In genomic region chr2:29624739-29625138, GRCm38 (mm10) we compare ENCODE assay signal across 9 mouse cellular contexts. TPM values are rescaled to one million over a fixed set of nuclear protein-coding genes. Genes with fewer than 3 reads are reported as not detected.
DNase-seq lines count a peak whose midpoint lies in the region; ATAC-seq and TF ChIP-seq lines count a peak whose summit lies in the region.
"Had no signal": no experiment of that assay in that cellular context is flagged by ENCODE, and none has a peak within 500 bp of the region (broad histone marks: within the 10 kb centered on the region; RNA-seq: fewer than 3 reads in every experiment).

No protein-coding gene starts in this region.

- TF ChIP-seq RAD21 in CH12.LX (IDR thresholded peaks at IDR 0.05; ENCODE audit: low read depth, low read length): no peak

- no peaks in the 10 kb centered on the region for H3K27me3 ChIP-seq in CH12.LX (replicated peaks)
- H3K27me3 ChIP-seq in heart, embryonic 11.5 days (ENCODE audit: control insufficient read depth, insufficient read depth, low read length): no peaks in the 10 kb centered on the region
- no peaks in the 10 kb centered on the region for H3K27me3 ChIP-seq in midbrain, embryonic 10.5 days (ENCODE audit: low read depth, poor library complexity, severe bottlenecking)

- H3K4me1 ChIP-seq in CH12.LX (ENCODE audit: control insufficient read depth in 1 of 2, insufficient read depth in 2 of 2): peaks cover 52 to 71% of the 10 kb centered on the region in 2 experiments
- H3K4me1 ChIP-seq in heart, embryonic 11.5 days (ENCODE audit: control insufficient read depth, insufficient read depth, low read length): peaks cover 67% of the 10 kb centered on the region
- H3K4me1 ChIP-seq in midbrain, embryonic 10.5 days: peaks cover 49% of the 10 kb centered on the region

- peak; percentile 92 for DNase-seq in CH12.LX (ENCODE audit: extremely low read depth)
- DNase-seq in adrenal gland, postnatal 10 days: peak; percentile 55
- peak; percentile 59 to 68 for DNase-seq in lung, postnatal 4 days
- DNase-seq in thymus, postnatal 0 days (ENCODE audit: low spot score): peak; percentile 42
- DNase-seq in ovary, postnatal 10 days (ENCODE audit: low spot score): no peak
- DNase-seq in midbrain, embryonic 10.5 days (ENCODE audit: low spot score): no peak
- no peak for DNase-seq in frontal cortex, postnatal 14 days (ENCODE audit: low spot score in 2 of 2)
- DNase-seq: lung, embryonic 14.5 days had no signal

- peak overlapping the region in 1 of 3 experiments; percentile 18 for H3K4me3 ChIP-seq in CH12.LX (replicated peaks in 1 of 3; ENCODE audit: low read depth in 2 of 3, low read length in 2 of 3, poor library complexity in 1 of 3)
- H3K4me3 ChIP-seq in heart, embryonic 11.5 days (ENCODE audit: low read depth, low read length): no peak overlapping the region
- no peak overlapping the region for H3K4me3 ChIP-seq in midbrain, embryonic 10.5 days

- peak overlapping the region; percentile 94; the same call in 1 of the 2 replicates for H3K4me2 ChIP-seq in CH12.LX (ENCODE audit: insufficient read depth, low read depth, poor library complexity, severe bottlenecking)
- no peak overlapping the region for H3K4me2 ChIP-seq in heart, embryonic 11.5 days
- H3K4me2 ChIP-seq: lung, embryonic 14.5 days had no signal

- peaks cover 12 to 50% of the 10 kb centered on the region in 2 experiments for H3K36me3 ChIP-seq in CH12.LX (replicated peaks in 1 of 2; ENCODE audit: control insufficient read depth in 1 of 2, insufficient read depth in 1 of 2, low read length in 1 of 2)
- H3K36me3 ChIP-seq in heart, embryonic 11.5 days (ENCODE audit: control insufficient read depth, insufficient read depth, low read length): no peaks in the 10 kb centered on the region
- peaks cover 28% of the 10 kb centered on the region for H3K36me3 ChIP-seq in midbrain, embryonic 10.5 days

- H3K9ac ChIP-seq in CH12.LX (ENCODE audit: insufficient read depth, low read depth): peak overlapping the region; percentile 45
- H3K9ac ChIP-seq in heart, embryonic 11.5 days (ENCODE audit: low read depth, low read length): no peak overlapping the region; the same call in 1 of the 2 replicates
- H3K9ac ChIP-seq: lung, embryonic 14.5 days had no signal

- TF ChIP-seq POLR2A in CH12.LX (IDR thresholded peaks at IDR 0.05; ENCODE audit: low read depth, low read length): no peak; the same call in 1 of the 2 replicates

- dilution Hi-C loops in CH12.LX (cut with MboI; ENCODE audit: extremely low pct_ligation_motif_present, extremely low pct_unique_long_range_greater_than_20kb, low sequenced_read_pairs): no loop called here

- H3K27ac ChIP-seq in CH12.LX (ENCODE audit: insufficient read depth, low read depth): peak overlapping the region; percentile 99
- peak overlapping the region; percentile 63 for H3K27ac ChIP-seq in heart, embryonic 11.5 days (ENCODE audit: low read depth, low read length)
- H3K27ac ChIP-seq in midbrain, embryonic 10.5 days (replicated peaks): no peak overlapping the region

- H3K9me3 ChIP-seq in CH12.LX (replicated peaks; ENCODE audit: low read length): no peaks in the 10 kb centered on the region
- H3K9me3 ChIP-seq in heart, embryonic 11.5 days (replicated peaks; ENCODE audit: control insufficient read depth, low read length): no peaks in the 10 kb centered on the region
- H3K9me3 ChIP-seq in midbrain, embryonic 10.5 days (replicated peaks): no peaks in the 10 kb centered on the region

- WGBS in heart, embryonic 11.5 days (ENCODE audit: insufficient replicate concordance): 42% methylated on average over 5 of the region's 5 CpGs
- 89% methylated on average over 5 of the region's 5 CpGs for WGBS in midbrain, embryonic 10.5 days

- no peak for TF ChIP-seq CTCF in CH12.LX (conservative IDR thresholded peaks at IDR 0.05 in 1 of 2, IDR thresholded peaks at IDR 0.05 in 1 of 2; ENCODE audit: low read depth in 2 of 2, low read length in 2 of 2)

- in situ Hi-C loops in CH12.LX (cut with MboI; ENCODE audit: low pct_ligation_motif_present, low pct_unique_long_range_greater_than_20kb, low sequenced_read_pairs): loop anchor here (5.0 kb wide), 1 partner anchor 48 kb away; no protein-coding TSS in a partner anchor

- no peak for TF ChIP-seq EP300 in CH12.LX (IDR thresholded peaks at IDR 0.05; ENCODE audit: low read length)

- ATAC-seq in heart, embryonic 11.5 days (replicated peaks; ENCODE audit: insufficient number of reproducible peaks, low FRiP score, low TSS enrichment): no peak

- H3K79me2 ChIP-seq in CH12.LX (replicated peaks; ENCODE audit: control insufficient read depth, extremely low read depth, insufficient read depth, poor library complexity, severe bottlenecking): peaks cover 80% of the 10 kb centered on the region

TF ChIP-seq in CH12.LX, 34 proteins besides CTCF, POLR2A, EP300 and RAD21:
- TF ChIP-seq MXI1 (IDR thresholded peaks at IDR 0.05; ENCODE audit: low read depth, low read length): peak; percentile 54; the same call in 1 of the 2 replicates
- TF ChIP-seq MAFK (IDR thresholded peaks at IDR 0.05; ENCODE audit: insufficient replicate concordance, low read length): no peak
- TF ChIP-seq ZKSCAN1 (IDR thresholded peaks at IDR 0.05; ENCODE audit: borderline replicate concordance, low read depth, low read length): no peak
- TF ChIP-seq MAX (IDR thresholded peaks at IDR 0.05; ENCODE audit: low read length): no peak; the same call in none of the 2 replicates
- TF ChIP-seq ZNF384 (IDR thresholded peaks at IDR 0.05; ENCODE audit: low read depth, low read length): no peak
- TF ChIP-seq ELF1 (IDR thresholded peaks at IDR 0.05; ENCODE audit: low read depth, low read length): no peak
- no peak; the same call in 1 of the 2 replicates for TF ChIP-seq SIN3A (IDR thresholded peaks at IDR 0.05; ENCODE audit: low read length)
- no peak for TF ChIP-seq ZC3H11A (IDR thresholded peaks at IDR 0.05; ENCODE audit: low read depth, low read length)
- TF ChIP-seq NELFE (IDR thresholded peaks at IDR 0.05; ENCODE audit: low read depth, low read length): no peak
- no peak for TF ChIP-seq CHD2 (IDR thresholded peaks at IDR 0.05; ENCODE audit: low read length)
- 0 out of 2 replicates have a peak, but pooled peaks have one; percentile 35 for TF ChIP-seq JUN (IDR thresholded peaks at IDR 0.05; ENCODE audit: insufficient read depth, low read depth, low read length)
- TF ChIP-seq IRF4 (IDR thresholded peaks at IDR 0.05; ENCODE audit: low read depth, low read length): no peak
- peak; percentile 93 for TF ChIP-seq ETS1 (conservative IDR thresholded peaks at IDR 0.05; ENCODE audit: low read depth, low read length)
- TF ChIP-seq RCOR1 (conservative IDR thresholded peaks at IDR 0.05; ENCODE audit: low read depth, low read length): no peak
- TF ChIP-seq PAX5 (IDR thresholded peaks at IDR 0.05; ENCODE audit: low read length): no peak
- no peak for TF ChIP-seq HCFC1 (IDR thresholded peaks at IDR 0.05; ENCODE audit: low read depth, low read length)
- peak; percentile 55; the same call in 1 of the 2 replicates for TF ChIP-seq MEF2A (IDR thresholded peaks at IDR 0.05; ENCODE audit: borderline replicate concordance, low read depth, low read length)
- peak; percentile 76 for TF ChIP-seq TCF12 (IDR thresholded peaks at IDR 0.05; ENCODE audit: low read depth, low read length)
- no peak for TF ChIP-seq JUND (conservative IDR thresholded peaks at IDR 0.05; ENCODE audit: low read depth, low read length)
- TF ChIP-seq TBP (conservative IDR thresholded peaks at IDR 0.05; ENCODE audit: low read depth, low read length): no peak
- TF ChIP-seq SMC3 (IDR thresholded peaks at IDR 0.05; ENCODE audit: low read depth, low read length): no peak
- no peak for TF ChIP-seq POLR2AphosphoS2 (IDR thresholded peaks at IDR 0.05; ENCODE audit: low read depth, low read length)
- no peak for TF ChIP-seq MYC (IDR thresholded peaks at IDR 0.05; ENCODE audit: low read depth, low read length)
- no peak for TF ChIP-seq MAZ (IDR thresholded peaks at IDR 0.05; ENCODE audit: low read depth, low read length)
- no peak for TF ChIP-seq KAT2A (IDR thresholded peaks at IDR 0.05; ENCODE audit: insufficient replicate concordance, low read length)
- TF ChIP-seq CHD1 (IDR thresholded peaks at IDR 0.05; ENCODE audit: low read depth, low read length): no peak
- TF ChIP-seq ZMIZ1 (IDR thresholded peaks at IDR 0.05; ENCODE audit: low read depth, low read length): no peak
- TF ChIP-seq BHLHE40 (IDR thresholded peaks at IDR 0.05; ENCODE audit: low read depth, low read length): peak; percentile 96
- no peak for TF ChIP-seq NRF1 (IDR thresholded peaks at IDR 0.05; ENCODE audit: low read depth, low read length)
- TF ChIP-seq E2F4 (IDR thresholded peaks at IDR 0.05; ENCODE audit: insufficient replicate concordance, low read depth, low read length): no peak
- TF ChIP-seq USF2 (conservative IDR thresholded peaks at IDR 0.05; ENCODE audit: low read depth, low read length): peak; percentile 84
- TF ChIP-seq GABPA (IDR thresholded peaks at IDR 0.05; ENCODE audit: insufficient replicate concordance, low read depth, low read length): no peak
- no peak for TF ChIP-seq UBTF (IDR thresholded peaks at IDR 0.05; ENCODE audit: low read depth, low read length)
- TF ChIP-seq USF1 (IDR thresholded peaks at IDR 0.05; ENCODE audit: low read depth, low read length): peak; percentile 85
TF ChIP-seq in CH12.LX: peak in this region for 8.

RNA-seq across cellular contexts. Expression of gene Rapgef1, which starts 5.2 kb away (rescaled TPM):
- total RNA-seq in CH12.LX (2012; rRNA removed): 149 and 185 TPM in 2 replicates
- total RNA-seq in CH12.LX (2014; rRNA removed): 84.0 and 86.5 TPM in 2 replicates
- polyA plus RNA-seq in CH12.LX (2012; ENCODE audit: insufficient read length, low read depth): 143 and 170 TPM in 2 replicates
- 10 to 100 TPM; 58.5 to 66.5 TPM for total RNA-seq in adrenal gland, postnatal 10 days (2021)
- polyA plus RNA-seq in heart, embryonic 11.5 days (2014; fragmentation: Nextera tagmentation; extraction: Ambion mirVana): 9.1 and 9.8 TPM in 2 replicates
- 16.0 and 19.1 TPM in 2 replicates for polyA plus RNA-seq in thymus, postnatal 0 days (2015; fragmentation: Nextera tagmentation; extraction: Ambion mirVana)
- 14.4 and 15.4 TPM in 2 replicates for polyA plus RNA-seq in midbrain, embryonic 10.5 days (2016; fragmentation: Nextera tagmentation; extraction: Ambion mirVana)

Comparison
In these comparisons a context has a peak if more than half of its experiments do, and no peak if none do; other contexts are left out.
1. DNase-seq: peak in CH12.LX (single experiment), adrenal gland, postnatal 10 days (single experiment), lung, postnatal 4 days (2 of 2) and thymus, postnatal 0 days (single experiment); none in ovary, postnatal 10 days (single experiment), midbrain, embryonic 10.5 days (single experiment) and frontal cortex, postnatal 14 days (0 of 2).